Mouse (Mus musculus): ENCODE measurements at regions not wholly inside any gene's neighbourhood (a gene's known extent, or its start where the extent isn't known, plus 50 kb on each side); places are given as distances from the start of the nearest gene placed in this dataset.
"Not testable (repeated sequence)": the region's sequence is repeated elsewhere in the genome, so short reads cannot be mapped to it uniquely, and the experiment has no call there.

- DNase-seq = no peak
- intact Hi-C loops (cut with DNase I) = no loop called here
Measured at GRCm38 (mm10) chr1:193517293-193517692, 147.2 kb upstream of the Camk1g start.

DNA sequence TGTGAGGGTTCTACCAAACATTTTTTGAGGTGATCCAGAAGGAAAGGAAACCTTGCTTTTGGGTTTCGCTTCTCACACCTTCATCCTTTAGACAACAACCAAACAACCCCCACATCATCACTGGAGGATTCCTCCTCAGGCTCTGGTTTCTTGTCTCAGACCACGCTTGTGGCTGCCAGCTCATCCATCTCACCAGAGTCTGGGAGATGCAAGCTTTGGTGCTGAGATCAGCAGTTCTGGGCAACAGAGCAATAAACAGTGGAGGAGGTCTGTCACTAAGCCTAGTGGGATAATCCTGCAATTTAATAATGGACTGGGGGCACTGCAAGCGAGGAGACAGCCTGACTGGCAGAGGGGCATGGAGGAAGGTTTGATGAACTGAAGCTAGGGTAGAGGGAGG, 146.3 kb upstream of the Camk1g start:
- intact Hi-C loops (cut with DNase I) = no loop called here

GRCm38 (mm10) chr1:193513929-193514710, 144.0 kb upstream of the Camk1g start:
- intact Hi-C loops (cut with DNase I) = no loop called here
- DNase-seq = no peak

More for the DNA sequence above, 146.3 kb upstream of the Camk1g start:
- DNase-seq = no peak

DNA sequence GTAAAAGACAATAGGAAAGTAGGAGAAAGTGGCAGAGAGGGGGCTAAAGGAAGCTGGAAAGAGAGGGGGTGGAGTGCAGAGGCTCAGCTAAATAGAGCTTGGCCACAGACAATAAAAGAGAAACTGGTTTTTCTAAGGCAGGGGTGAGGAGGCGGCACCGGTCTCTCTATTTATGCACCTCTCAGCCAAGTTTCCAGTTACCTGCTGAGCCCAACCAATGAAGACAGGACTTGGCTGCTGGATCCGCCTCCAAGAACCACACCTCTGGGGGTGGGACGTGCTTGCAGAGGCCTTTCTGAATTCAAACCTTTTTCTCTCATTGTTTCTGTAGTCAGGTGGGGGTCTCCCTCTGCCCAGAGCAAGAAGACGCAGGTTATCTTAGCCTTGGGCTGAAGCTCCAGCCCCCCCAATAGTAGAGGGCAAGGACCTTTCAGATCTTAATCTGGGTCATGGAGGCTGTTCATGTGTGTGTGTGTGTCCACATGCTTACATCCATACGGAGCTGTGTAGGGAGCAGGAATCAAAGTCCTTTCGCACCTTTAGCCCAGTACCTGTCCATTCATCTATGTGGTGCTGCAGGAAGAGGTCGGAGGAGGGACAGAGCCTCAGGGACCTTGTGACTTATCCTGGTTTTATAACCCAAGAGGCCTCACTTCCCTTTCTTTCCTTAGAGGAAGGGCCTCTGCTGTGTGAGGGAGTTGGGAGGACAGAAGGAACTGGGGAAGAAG, 140.1 kb upstream of the Camk1g start:
- intact Hi-C loops (cut with DNase I) = no loop called here

GRCm38 (mm10) chr1:193508271-193508670, 138.2 kb upstream of the Camk1g start:
- intact Hi-C loops (cut with DNase I) = no loop called here

More for the DNA sequence above, 140.1 kb upstream of the Camk1g start:
- DNase-seq = no peak

DNA sequence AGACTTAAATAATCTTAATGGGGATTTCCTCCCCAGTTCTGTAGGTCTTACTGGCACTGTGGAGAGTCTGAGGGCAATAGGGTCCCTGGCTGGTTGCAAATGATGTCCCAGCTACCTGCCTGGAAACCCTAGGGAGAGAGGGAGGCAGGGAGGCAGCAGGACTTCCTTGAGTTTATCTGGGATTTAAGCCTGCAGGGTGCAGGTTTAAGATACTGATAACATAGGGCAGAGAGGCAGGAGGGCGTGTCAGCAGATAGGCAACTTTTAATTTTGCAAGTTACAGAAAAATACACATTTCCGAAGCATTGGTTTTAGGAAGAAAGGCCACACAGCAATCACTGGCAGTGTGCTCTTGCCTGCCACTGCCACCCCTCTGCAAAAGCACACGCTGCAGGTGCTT, 136.9 kb upstream of the Camk1g start:
- intact Hi-C loops (cut with DNase I) = no loop called here
- DNase-seq = no peak

More at GRCm38 (mm10) chr1:193508271-193508670, 138.2 kb upstream of the Camk1g start:
- no peak for DNase-seq

GRCm38 (mm10) chr1:193505381-193505780, 135.3 kb upstream of the Camk1g start:
- intact Hi-C loops (cut with DNase I) = no loop called here
- no peak for DNase-seq

DNA sequence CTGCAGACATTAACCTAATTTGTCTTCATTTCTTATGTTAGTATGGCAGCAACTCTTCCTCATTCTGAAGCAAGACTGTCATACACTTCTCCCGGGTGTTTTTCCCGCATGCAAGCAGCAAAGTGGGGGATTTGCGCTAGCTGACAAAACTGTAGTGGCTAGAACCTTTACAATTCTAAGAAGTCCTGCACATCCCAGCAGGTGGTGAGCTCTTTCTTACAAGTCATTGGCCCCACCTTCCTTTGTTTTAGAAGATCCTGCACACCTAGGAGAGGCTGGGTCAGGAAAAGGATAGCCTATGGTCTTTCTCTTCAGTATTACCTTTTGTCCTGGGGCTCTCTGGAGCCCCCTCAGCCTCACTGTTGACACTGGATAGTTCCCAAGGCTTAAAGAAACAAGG, 134.5 kb upstream of the Camk1g start:
- DNase-seq = no peak
- intact Hi-C loops (cut with DNase I) = loop anchor here (5.0 kb wide), 1 partner anchor 83 kb away; no protein-coding TSS in a partner anchor

GRCm38 (mm10) chr1:193503624-193504325, 133.7 kb upstream of the Camk1g start:
- peak in 1 of 2 experiments; percentile 14 for DNase-seq
- intact Hi-C loops (cut with DNase I) = loop anchor here (5.0 kb wide), 1 partner anchor 84 kb away; no protein-coding TSS in a partner anchor

- DNase-seq = no peak
- intact Hi-C loops (cut with DNase I) = no loop called here
Measured at GRCm38 (mm10) chr1:193496265-193497183, 126.4 kb upstream of the Camk1g start.

DNA sequence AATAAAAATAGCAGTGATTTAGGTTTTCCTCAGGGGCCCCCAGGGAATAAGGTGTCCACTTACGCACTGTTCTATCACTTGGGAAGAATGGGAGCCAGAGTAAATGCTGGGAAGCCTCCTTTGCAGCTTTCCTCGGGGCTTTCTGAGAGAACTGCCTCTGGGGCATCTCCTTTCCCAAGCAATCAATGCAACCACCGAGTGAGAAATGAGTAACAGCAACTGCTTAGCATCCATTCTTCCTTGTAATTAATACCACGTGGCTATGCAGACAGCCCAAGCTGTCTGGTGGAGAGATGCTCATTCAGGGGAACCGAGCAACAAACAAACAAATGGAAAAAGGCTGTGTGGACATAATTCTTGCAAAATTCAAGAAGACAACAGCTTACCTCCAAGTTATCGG, 117.9 kb upstream of the Camk1g start:
- DNase-seq = no peak
- intact Hi-C loops (cut with DNase I) = no loop called here

DNA sequence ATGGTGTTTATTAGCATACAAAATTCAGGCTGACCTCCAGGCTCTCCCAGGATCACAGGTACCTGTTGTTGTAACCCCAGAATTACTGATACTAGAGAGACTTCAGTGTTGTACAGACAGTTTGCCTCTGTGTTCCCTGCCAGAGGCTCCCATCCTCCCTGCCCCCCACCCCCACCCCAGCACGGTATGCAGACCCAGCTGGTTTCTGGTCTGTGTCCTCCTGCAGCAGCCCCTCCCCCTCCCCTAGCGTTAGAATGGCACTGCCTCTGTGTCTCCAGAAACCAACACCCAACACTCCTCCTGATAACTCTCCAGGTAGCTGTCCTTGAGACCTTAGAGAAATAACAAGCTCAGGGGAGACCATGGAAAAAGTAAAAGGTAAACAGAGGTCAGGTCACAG, 116.6 kb upstream of the Camk1g start:
- DNase-seq; intact Hi-C loops (cut with DNase I): not testable (repeated sequence)

- no peak for DNase-seq
- intact Hi-C loops (cut with DNase I) = no loop called here
Measured at GRCm38 (mm10) chr1:193484977-193485376, 114.9 kb upstream of the Camk1g start.

DNA sequence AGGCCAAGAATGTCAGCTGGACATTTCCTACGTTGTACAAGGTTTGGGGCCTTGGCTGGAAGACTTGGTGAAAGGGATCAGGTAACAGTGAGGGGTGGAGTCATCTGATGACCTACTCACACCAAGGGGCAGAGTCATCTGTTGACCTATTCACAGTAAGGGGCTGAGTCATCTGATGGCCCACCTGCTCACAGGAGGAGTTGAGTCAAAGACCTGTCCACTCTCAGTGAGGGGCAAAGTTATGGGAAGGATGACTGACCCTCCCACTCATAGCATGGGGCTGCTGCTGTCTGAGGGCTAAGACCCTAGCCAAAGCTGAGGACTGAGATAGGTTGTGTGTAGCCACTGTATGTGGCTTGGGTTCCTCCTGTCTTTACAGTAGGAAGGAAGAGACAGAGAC, 107.2 kb upstream of the Camk1g start:
- intact Hi-C loops (cut with DNase I) = no loop called here
- no peak for DNase-seq

GRCm38 (mm10) chr1:193476805-193477204, 106.7 kb upstream of the Camk1g start:
- no peak for DNase-seq
- intact Hi-C loops (cut with DNase I) = no loop called here

DNA sequence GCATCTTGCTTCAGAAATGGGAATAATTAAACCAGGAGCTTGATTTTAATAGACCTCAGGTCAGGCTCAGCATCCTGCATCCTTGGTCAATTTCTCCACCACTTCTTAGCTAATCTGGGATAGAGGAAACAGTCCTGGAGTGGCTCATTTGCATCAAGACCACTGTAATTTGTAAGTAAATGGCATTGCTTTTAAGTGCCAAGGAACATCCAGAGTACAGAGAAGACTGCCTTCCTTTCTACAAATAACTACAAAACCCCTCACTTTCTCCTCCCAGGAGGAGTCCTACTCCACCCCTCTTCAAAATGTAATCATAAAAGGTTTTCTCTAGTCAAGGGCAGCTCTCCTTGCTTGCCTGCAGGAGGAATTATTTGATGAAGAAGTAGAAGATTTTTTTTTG, 96.2 kb upstream of the Camk1g start:
- intact Hi-C loops (cut with DNase I) = no loop called here

GRCm38 (mm10) chr1:193459735-193460134, 89.6 kb upstream of the Camk1g start:
- DNase-seq = no peak
- intact Hi-C loops (cut with DNase I) = no loop called here

More for the DNA sequence above, 96.2 kb upstream of the Camk1g start:
- no peak for DNase-seq

- no peak for DNase-seq
- intact Hi-C loops (cut with DNase I) = no loop called here
Measured at GRCm38 (mm10) chr1:193457908-193458307, 87.8 kb upstream of the Camk1g start.

GRCm38 (mm10) chr1:193453654-193454053, 83.6 kb upstream of the Camk1g start:
- DNase-seq = no peak
- intact Hi-C loops (cut with DNase I) = no loop called here
